14 mouse cellular contexts compared by ENCODE assay signal in genomic region chr19:30931469-30932192, GRCm38 (mm10).
"Had no signal": no experiment of that assay in that cellular context is flagged by ENCODE, and none has a peak within 500 bp of the region (broad histone marks: within the 10 kb centered on the region; RNA-seq: fewer than 3 reads in every experiment).

No protein-coding gene starts in this region.

- DNase-seq: gastrocnemius, postnatal 14 days; gastrocnemius, postnatal 36 days; heart, adult 11 months; heart, adult 2 months; heart, postnatal 14 days; heart, postnatal 36 days; kidney, adult 11 months; kidney, adult 2 months; kidney, adult 9 months; kidney, postnatal 14 days; kidney, postnatal 36 days; layer of hippocampus, adult 9-11 months; layer of hippocampus, postnatal 36 days; left cerebral cortex, postnatal 4 days had no signal
